Mouse (Mus musculus) CH12.LX (cell line): ENCODE measurements around the gene Olfr1221.

Source experiments
- CHD2 ChIP-seq: IDR thresholded peaks from 2 replicates; pipeline ENCODE4 v1.6.1; 2011; ENCODE audit warnings: low read length, improper control_type of control experiment
- CTCF ChIP-seq, 2 experiments: IDR thresholded peaks in 1 of 2; conservative IDR thresholded peaks in 1 of 2; 2 replicates each; pipeline ENCODE4 v1.5.1; 2011 to 2012; ENCODE audit warnings: low read depth in 2 of 2, low read length in 2 of 2, improper control_type of control experiment in 1 of 2, inconsistent platforms in 1 of 2, mild to moderate bottlenecking in 1 of 2, moderate library complexity in 1 of 2
- ELF1 ChIP-seq: IDR thresholded peaks from 2 replicates; pipeline ENCODE4 v1.6.1; 2014; ENCODE audit warnings: low read depth, mild to moderate bottlenecking, inconsistent platforms, low read length, improper control_type of control experiment
- EP300 ChIP-seq: IDR thresholded peaks from 2 replicates; pipeline ENCODE4 v1.6.1; 2011; ENCODE audit warnings: low read length, improper control_type of control experiment
- HCFC1 ChIP-seq: IDR thresholded peaks from 2 replicates; pipeline ENCODE4 v1.6.1; 2012; ENCODE audit warnings: low read depth, mild to moderate bottlenecking, inconsistent platforms, low read length, improper control_type of control experiment
- JUN ChIP-seq: IDR thresholded peaks from 2 replicates; pipeline ENCODE4 v1.6.1; 2011; ENCODE audit warnings: low read depth, mild to moderate bottlenecking, low read length, improper control_type of control experiment, moderate library complexity; ENCODE audit not compliant: insufficient read depth
- MXI1 ChIP-seq: IDR thresholded peaks from 2 replicates; pipeline ENCODE4 v1.6.1; 2011; ENCODE audit warnings: mild to moderate bottlenecking, low read depth, low read length, improper control_type of control experiment
- POLR2A ChIP-seq: IDR thresholded peaks from 2 replicates; pipeline ENCODE4 v1.6.1; 2011; ENCODE audit warnings: low read depth, mild to moderate bottlenecking, improper control_type of control experiment, low read length
- SMC3 ChIP-seq: IDR thresholded peaks from 2 replicates; pipeline ENCODE4 v1.6.1; 2011; ENCODE audit warnings: low read depth, low read length, improper control_type of control experiment
- USF1 ChIP-seq: IDR thresholded peaks from 2 replicates; pipeline ENCODE4 v1.6.1; 2014; ENCODE audit warnings: low read depth, mild to moderate bottlenecking, inconsistent platforms, low read length, improper control_type of control experiment
- ZC3H11A ChIP-seq: IDR thresholded peaks from 2 replicates; pipeline ENCODE4 v1.6.1; 2012; ENCODE audit warnings: low read depth, mild to moderate bottlenecking, inconsistent platforms, low read length, improper control_type of control experiment
- ZNF384 ChIP-seq: IDR thresholded peaks from 2 replicates; pipeline ENCODE4 v1.6.1; 2012; ENCODE audit warnings: low read depth, low read length, improper control_type of control experiment, inconsistent platforms

DNA sequence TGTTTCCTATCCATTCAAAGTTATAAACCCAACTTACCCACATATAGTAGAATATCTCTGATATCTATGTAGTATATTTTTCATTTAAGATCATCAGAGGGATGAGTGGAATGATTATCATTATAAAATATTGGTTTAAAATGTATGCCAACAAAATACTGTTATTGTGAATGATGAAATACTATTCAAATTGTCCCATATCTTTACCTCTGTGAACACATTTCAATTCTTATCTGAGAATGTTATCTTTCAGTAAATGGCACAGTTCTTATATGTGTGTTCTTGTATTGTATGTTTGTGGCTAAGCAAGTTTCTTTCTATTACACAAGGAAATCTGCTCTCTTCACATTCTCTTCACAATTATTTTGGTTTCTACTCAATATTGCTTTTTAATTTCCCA is 11.4 kb downstream of the Olfr1221 start:
- TF ChIP-seq CTCF (conservative IDR thresholded peaks at IDR 0.05 in 1 of 2, IDR thresholded peaks at IDR 0.05 in 1 of 2; ENCODE audit: low read depth in 2 of 2, low read length in 2 of 2) (no peak), POLR2A (no peak), JUN (no peak), MXI1 (no peak), CHD2 (no peak), ZC3H11A (no peak), HCFC1 (no peak), USF1 (no peak), SMC3 (no peak), EP300 (no peak), ZNF384 (no peak), ELF1 (no peak)
